Mouse (Mus musculus): ENCODE data around the gene Zfp128. TPM values are rescaled to one million over a fixed set of nuclear protein-coding genes. Genes with fewer than 3 reads are reported as not detected.
"Not testable (repeated sequence)": the region's sequence is repeated elsewhere in the genome, so short reads cannot be mapped to it uniquely, and the experiment has no call there.

The Zfp128 gene
- total RNA-seq, 2 experiments from 2014 or later = 6.7 to 6.8 TPM

GRCm38 (mm10) chr7:12927693-12928589 is 47.0 kb downstream of the Zfp128 start:
- no peak for DNase-seq (ENCODE audit: low spot score in 2 of 2)
- H3K4me3 ChIP-seq = peak overlapping the region; percentile 49
- peak overlapping the region; percentile 43; the same call in 1 of the 2 replicates for H3K27ac ChIP-seq
- TF ChIP-seq CTCF (conservative IDR thresholded peaks at IDR 0.05) = no peak

- Histone ChIP-seq H3K27ac (no peak overlapping the region), H3K4me3 (no peak overlapping the region)
- TF ChIP-seq CTCF (conservative IDR thresholded peaks at IDR 0.05) = no peak
- no peak for DNase-seq (ENCODE audit: low spot score in 2 of 2)
Observed at GRCm38 (mm10) chr7:12933615-12934140, 52.7 kb downstream of the Zfp128 start.

GRCm38 (mm10) chr7:12934808-12935207 is 53.8 kb downstream of the Zfp128 start:
- DNase-seq (ENCODE audit: low spot score in 2 of 2) = no peak
- no peak for TF ChIP-seq CTCF (conservative IDR thresholded peaks at IDR 0.05)
- no peak overlapping the region for H3K4me3 ChIP-seq
- H3K27ac ChIP-seq = no peak overlapping the region

- DNase-seq (ENCODE audit: low spot score in 2 of 2) = not testable (repeated sequence)
Observed at GRCm38 (mm10) chr7:12937254-12937803, 56.4 kb downstream of the Zfp128 start.

GRCm38 (mm10) chr7:12940599-12940998 is 59.6 kb downstream of the Zfp128 start:
- no peak for DNase-seq (ENCODE audit: low spot score in 2 of 2)
- no peak for TF ChIP-seq CTCF (conservative IDR thresholded peaks at IDR 0.05)
- Histone ChIP-seq H3K27ac (no peak overlapping the region), H3K4me3 (no peak overlapping the region)

More at GRCm38 (mm10) chr7:12937254-12937803, 56.4 kb downstream of the Zfp128 start:
- not testable (repeated sequence) for H3K4me3 ChIP-seq, H3K27ac ChIP-seq

Other genes with a start within 250 kb of the Zfp128 start
- not detected for gene Vmn2r54, start 240.9 kb upstream of the Zfp128 start, total RNA-seq (2021)
- gene Vmn2r55, start 196.2 kb upstream of the Zfp128 start, total RNA-seq (2021) = not detected
- gene Vmn2r56, start 146.2 kb upstream of the Zfp128 start, total RNA-seq (2021) = under 1 TPM in 1 of 2 experiments, not detected in 1; 0.15 TPM
- 10 to 100 TPM; 24.8 to 25.0 TPM for gene Zscan18, start 77.5 kb upstream of the Zfp128 start, total RNA-seq (2021)
- 10 to 100 TPM; 23.2 to 23.6 TPM for gene Zfp329, start 62.3 kb upstream of the Zfp128 start, total RNA-seq (2021)
- 10 to 100 TPM; 14.5 to 15.8 TPM for gene Zfp110, start 46.4 kb upstream of the Zfp128 start, total RNA-seq (2021)
- gene Zscan22, start 16.6 kb downstream of the Zfp128 start, total RNA-seq (2021) = 10 to 100 TPM; 13.9 to 17.7 TPM
- 100 to 1,000 TPM; 401 to 427 TPM for gene Rps5, start 41.1 kb downstream of the Zfp128 start, total RNA-seq (2021)
- 1 to 10 TPM in 1 of 2 experiments, under 1 TPM in 1; 0.64 to 1.2 TPM for gene Rnf225, start 46.2 kb downstream of the Zfp128 start, total RNA-seq (2021)
- gene Zfp324, start 84.7 kb downstream of the Zfp128 start, total RNA-seq (2021) = 10 to 100 TPM; 11.0 to 11.4 TPM
- 10 to 100 TPM in 1 of 2 experiments, 1 to 10 TPM in 1; 8.7 to 11.5 TPM for gene Zfp446, start 96.7 kb downstream of the Zfp128 start, total RNA-seq (2021)
- gene Slc27a5, start 117.0 kb downstream of the Zfp128 start, total RNA-seq (2021) = under 1 TPM; 0.15 to 0.22 TPM
- gene Trim28, start 117.9 kb downstream of the Zfp128 start, total RNA-seq (2021) = 100 to 1,000 TPM; 238 to 253 TPM
- 10 to 100 TPM; 32.9 to 34.8 TPM for gene Zbtb45, start 128.9 kb downstream of the Zfp128 start, total RNA-seq (2021)
- 100 to 1,000 TPM; 133 to 141 TPM for gene Chmp2a, start 153.6 kb downstream of the Zfp128 start, total RNA-seq (2021)
- 100 to 1,000 TPM; 190 to 199 TPM for gene Ube2m, start 157.1 kb downstream of the Zfp128 start, total RNA-seq (2021)
- gene Mzf1, start 173.6 kb downstream of the Zfp128 start, total RNA-seq (2021) = 10 to 100 TPM; 15.7 to 17.8 TPM
- gene Vmn1r85, start 214.0 kb downstream of the Zfp128 start, total RNA-seq (2021) = not detected
- gene Vmn1r86, start 238.7 kb downstream of the Zfp128 start, total RNA-seq (2021) = not detected